Mouse (Mus musculus) hindbrain, postnatal 0 days (tissue): ENCODE measurements around the gene Gpt2. TPM values are rescaled to one million over a fixed set of nuclear protein-coding genes. Genes with fewer than 3 reads are reported as not detected.

Experiments used
- ATAC-seq: fragments of 200-750 bp; cut with Nextera tagmentation; 2 replicates; pipeline ENCODE4 v1.8.0; 2017; ENCODE audit warnings: mild to moderate bottlenecking, moderate TSS enrichment, moderate library complexity
- DNase-seq: peaks from one replicate; pipeline ENCODE4 v3.0.0-alpha.2; 2015; ENCODE audit warnings: low spot score
- H3K27ac ChIP-seq: fragments of 300-500 bp; sonication (generic); 2 replicates; pipeline ENCODE4 v1.5.1; 2014; ENCODE audit warnings: mild to moderate bottlenecking
- H3K27me3 ChIP-seq: fragments of 300-500 bp; sonication (generic); 2 replicates; pipeline ENCODE4 v1.6.1; 2014; ENCODE audit warnings: low read length, mixed read lengths; ENCODE audit not compliant: insufficient read depth
- H3K36me3 ChIP-seq: fragments of 300-500 bp; sonication (generic); 2 replicates; pipeline ENCODE4 v1.6.1; 2014; ENCODE audit warnings: low read length, mixed read lengths; ENCODE audit not compliant: insufficient read depth
- H3K4me1 ChIP-seq: fragments of 300-500 bp; sonication (generic); 2 replicates; pipeline ENCODE4 v1.6.1; 2014; ENCODE audit warnings: antibody characterized with exemption, low read length, mixed read lengths; ENCODE audit not compliant: insufficient read depth
- H3K4me2 ChIP-seq: fragments of 300-500 bp; sonication (generic); 2 replicates; pipeline ENCODE4 v1.6.1; 2014; ENCODE audit warnings: low read depth, mild to moderate bottlenecking, low read length, moderate library complexity, mixed read lengths
- H3K4me3 ChIP-seq: fragments of 300-500 bp; sonication (generic); 2 replicates; pipeline ENCODE4 v1.5.1; 2014; ENCODE audit warnings: low read length
- H3K9ac ChIP-seq: fragments of 300-500 bp; sonication (generic); replicated peaks from 2 replicates; pipeline ENCODE4 v1.6.1; 2014; ENCODE audit warnings: mild to moderate bottlenecking, low read length, moderate library complexity, mixed read lengths
- H3K9me3 ChIP-seq: fragments of 300-500 bp; sonication (generic); 2 replicates; pipeline ENCODE4 v1.6.1; 2016; ENCODE audit warnings: low read length, mixed read lengths
- CTCF ChIP-seq: IDR thresholded peaks from 2 replicates; pipeline ENCODE4 v1.5.1; 2016; ENCODE audit warnings: antibody characterized with exemption, control low read depth, low read depth
- WGBS: fragments of 180-500 bp; shearing (Covaris S2); extraction: QIAGEN DNeasy Blood & Tissue Kit; methylation state at CpG from one replicate; pipeline ENCODE4 v1.1.7; 2014; 5-methylcytosine and 5-hydroxymethylcytosine counted together
- polyA plus RNA-seq: library from polyadenylated mRNA; unstranded; fragments of >200 nt; fragmentation: Nextera tagmentation; extraction: Ambion mirVana; gene quantifications from 2 replicates; pipeline ENCODE4 v1.2.1, GENCODE M21; 2015
- total RNA-seq: library from RNA; depleted of rRNA; stranded (reverse); fragments of >200 nt; gene quantifications from 2 replicates; pipeline ENCODE4 v1.2.3, GENCODE M21; 2014; rRNA removed

Gpt2 gene
- total and polyA plus RNA-seq, 2 experiments from 2014 or later = 43.2 to 99.4 TPM

GRCm38 (mm10) chr8:85565186-85565585, 72.8 kb downstream of the Gpt2 start:
- Histone ChIP-seq H3K36me3 (no peaks in the 10 kb centered on the region), H3K4me2 (no peak overlapping the region), H3K4me1 (no peaks in the 10 kb centered on the region), H3K27ac (no peak overlapping the region), H3K9ac (no peak overlapping the region), H3K27me3 (no peaks in the 10 kb centered on the region), H3K9me3 (no peaks in the 10 kb centered on the region), H3K4me3 (no peak overlapping the region)
- ATAC-seq = no peak
- no peak for DNase-seq
- TF ChIP-seq CTCF = no peak
- WGBS = 86% methylated on average over 3 of the region's 3 CpGs

GRCm38 (mm10) chr8:85567801-85568200, 75.4 kb downstream of the Gpt2 start:
- no peak for ATAC-seq
- no peaks in the 10 kb centered on the region for H3K36me3 ChIP-seq
- H3K4me3 ChIP-seq = no peak overlapping the region
- no peak for DNase-seq
- no peaks in the 10 kb centered on the region for H3K27me3 ChIP-seq
- no peak overlapping the region for H3K27ac ChIP-seq
- no peak overlapping the region for H3K9ac ChIP-seq
- 98% methylated on average over 2 of the region's 2 CpGs for WGBS
- H3K9me3 ChIP-seq = no peaks in the 10 kb centered on the region
- no peak for TF ChIP-seq CTCF
- no peak overlapping the region for H3K4me2 ChIP-seq
- H3K4me1 ChIP-seq = no peaks in the 10 kb centered on the region

GRCm38 (mm10) chr8:85570466-85570865, 78.1 kb downstream of the Gpt2 start:
- Histone ChIP-seq H3K36me3 (no peaks in the 10 kb centered on the region), H3K9ac (no peak overlapping the region), H3K4me2 (no peak overlapping the region), H3K4me3 (no peak overlapping the region), H3K4me1 (no peaks in the 10 kb centered on the region), H3K27ac (no peak overlapping the region), H3K27me3 (no peaks in the 10 kb centered on the region), H3K9me3 (no peaks in the 10 kb centered on the region)
- WGBS = 90% methylated on average over 4 of the region's 4 CpGs
- no peak for ATAC-seq
- DNase-seq = no peak
- TF ChIP-seq CTCF = no peak

- DNase-seq = no peak
- TF ChIP-seq CTCF = no peak
- ATAC-seq = no peak
- no peaks in the 10 kb centered on the region for H3K36me3 ChIP-seq
- H3K4me3 ChIP-seq = no peak overlapping the region
- no peak overlapping the region for H3K27ac ChIP-seq
- no peaks in the 10 kb centered on the region for H3K4me1 ChIP-seq
- H3K27me3 ChIP-seq = no peaks in the 10 kb centered on the region
- H3K9ac ChIP-seq = no peak overlapping the region
- H3K4me2 ChIP-seq = no peak overlapping the region
- no peaks in the 10 kb centered on the region for H3K9me3 ChIP-seq
- WGBS = 82% methylated on average over 2 of the region's 2 CpGs
These were observed 81.7 kb downstream of the Gpt2 start for GRCm38 (mm10) chr8:85573972-85574496.

Other genes starting within 250 kb of the Gpt2 start
- gene Orc6, start 192.9 kb upstream of the Gpt2 start, total RNA-seq = 41.4 and 43.2 TPM in 2 replicates
- gene Orc6, start 192.9 kb upstream of the Gpt2 start, polyA plus RNA-seq = 62.3 and 63.8 TPM in 2 replicates
- 108 and 114 TPM in 2 replicates for gene Vps35, start 192.8 kb upstream of the Gpt2 start, total RNA-seq
- gene Vps35, start 192.8 kb upstream of the Gpt2 start, polyA plus RNA-seq = 151 and 153 TPM in 2 replicates
- 0.16 TPM in 1 of 2 replicates, not detected in the other for gene Mylk3, start 106.2 kb upstream of the Gpt2 start, total RNA-seq
- 0.19 and 0.26 TPM in 2 replicates for gene Mylk3, start 106.2 kb upstream of the Gpt2 start, polyA plus RNA-seq
- gene 4921524J17Rik, start 59.7 kb upstream of the Gpt2 start, total RNA-seq = 11.6 and 13.6 TPM in 2 replicates
- 43.0 and 47.4 TPM in 2 replicates for gene 4921524J17Rik, start 59.7 kb upstream of the Gpt2 start, polyA plus RNA-seq
- gene Dnaja2, start 62.8 kb downstream of the Gpt2 start, total RNA-seq = 43.9 and 56.7 TPM in 2 replicates
- 155 and 156 TPM in 2 replicates for gene Dnaja2, start 62.8 kb downstream of the Gpt2 start, polyA plus RNA-seq
- gene Neto2, start 208.3 kb downstream of the Gpt2 start, total RNA-seq = 111 and 122 TPM in 2 replicates
- gene Neto2, start 208.3 kb downstream of the Gpt2 start, polyA plus RNA-seq = 49.0 and 51.7 TPM in 2 replicates